Mouse (Mus musculus) adrenal gland (tissue): ENCODE measurements around the gene Cntnap5a.

Experiments
- intact Hi-C: fragments of 180-260 bp; cut with DNase I; formaldehyde crosslinking; loops from one replicate; pipeline ENCODE4 v1.15.1; 2025
- long read RNA-seq, 2 experiments: library from polyadenylated mRNA; unstranded; transcript quantifications; one replicate each; pipeline ENCODE4 v2.0.0; 2020; ENCODE audit warnings: borderline replicate concordance in 1 of 2; ENCODE audit not compliant: insufficient replicate concordance in 1 of 2

The Cntnap5a gene
- long read RNA-seq, experiment 1, partial matches to known transcripts, result 0 of 3 reads
- long read RNA-seq, experiment 1, other reads (novel, unspliced or antisense), result 3 of 3 reads
- long read RNA-seq, experiment 2, partial matches to known transcripts, result 0 of 10 reads
- long read RNA-seq, experiment 2, other reads (novel, unspliced or antisense), result 10 of 10 reads

- intact Hi-C loops, result loop anchor here (5.0 kb wide), 1 partner anchor 628 kb away; no protein-coding TSS in a partner anchor
Observed at GRCm38 (mm10) chr1:115684518-115685368, at the start of gene Cntnap5a. Cntnap5a (plus strand) TSS chr1:115684756.

- intact Hi-C loops, result no loop called here
Observed at GRCm38 (mm10) chr1:115646921-115647320, 37.6 kb upstream of the Cntnap5a start.

GRCm38 (mm10) chr1:115658343-115659064 is 26.1 kb upstream of the Cntnap5a start:
- intact Hi-C loops, result no loop called here

GRCm38 (mm10) chr1:115686494-115686893 is 1.9 kb downstream of the Cntnap5a start:
- intact Hi-C loops, result loop anchor here (5.0 kb wide), 1 partner anchor 626 kb away; no protein-coding TSS in a partner anchor

GRCm38 (mm10) chr1:115699798-115700197 is 15.2 kb downstream of the Cntnap5a start:
- intact Hi-C loops, result no loop called here

GRCm38 (mm10) chr1:115742556-115742955 is 58.0 kb downstream of the Cntnap5a start:
- intact Hi-C loops, result no loop called here

- intact Hi-C loops, result no loop called here
Observed at GRCm38 (mm10) chr1:115745569-115745968, 61.0 kb downstream of the Cntnap5a start.

- intact Hi-C loops, result no loop called here
Observed at GRCm38 (mm10) chr1:115784737-115785136, 100.2 kb downstream of the Cntnap5a start.

GRCm38 (mm10) chr1:115842591-115842990 is 158.0 kb downstream of the Cntnap5a start:
- intact Hi-C loops, result no loop called here

GRCm38 (mm10) chr1:115847605-115848004 is 163.0 kb downstream of the Cntnap5a start:
- intact Hi-C loops, result no loop called here

GRCm38 (mm10) chr1:115852206-115852605 is 167.7 kb downstream of the Cntnap5a start:
- intact Hi-C loops, result no loop called here

GRCm38 (mm10) chr1:115918396-115918795 is 233.8 kb downstream of the Cntnap5a start:
- intact Hi-C loops, result no loop called here

GRCm38 (mm10) chr1:115925953-115926665 is 241.6 kb downstream of the Cntnap5a start:
- intact Hi-C loops, result no loop called here

- intact Hi-C loops, result no loop called here
Observed at GRCm38 (mm10) chr1:115932045-115932444, 247.5 kb downstream of the Cntnap5a start.

GRCm38 (mm10) chr1:115945892-115946291 is 261.3 kb downstream of the Cntnap5a start:
- intact Hi-C loops, result no loop called here

GRCm38 (mm10) chr1:115956528-115956927 is 272.0 kb downstream of the Cntnap5a start:
- intact Hi-C loops, result no loop called here

GRCm38 (mm10) chr1:115964993-115965575 is 280.5 kb downstream of the Cntnap5a start:
- intact Hi-C loops, result no loop called here

- intact Hi-C loops, result no loop called here
Observed at GRCm38 (mm10) chr1:115990204-115990603, 305.6 kb downstream of the Cntnap5a start.

GRCm38 (mm10) chr1:116015768-116016167 is 331.2 kb downstream of the Cntnap5a start:
- intact Hi-C loops, result no loop called here

- intact Hi-C loops, result no loop called here
Observed at GRCm38 (mm10) chr1:116029653-116030052, 345.1 kb downstream of the Cntnap5a start.

GRCm38 (mm10) chr1:116035897-116036296 is 351.3 kb downstream of the Cntnap5a start:
- intact Hi-C loops, result no loop called here
